Mouse (Mus musculus) ES-Bruce4 (cell line): ENCODE data around the gene Btbd6.

Experiments used
- CTCF ChIP-seq: IDR thresholded peaks from one replicate; pipeline ENCODE4 v1.8.1; 2011; ENCODE audit warnings: low read depth, low read length
- POLR2A ChIP-seq: IDR thresholded peaks from one replicate; pipeline ENCODE4 v1.8.1; 2011; ENCODE audit warnings: low read length; ENCODE audit not compliant: insufficient read depth

DNA sequence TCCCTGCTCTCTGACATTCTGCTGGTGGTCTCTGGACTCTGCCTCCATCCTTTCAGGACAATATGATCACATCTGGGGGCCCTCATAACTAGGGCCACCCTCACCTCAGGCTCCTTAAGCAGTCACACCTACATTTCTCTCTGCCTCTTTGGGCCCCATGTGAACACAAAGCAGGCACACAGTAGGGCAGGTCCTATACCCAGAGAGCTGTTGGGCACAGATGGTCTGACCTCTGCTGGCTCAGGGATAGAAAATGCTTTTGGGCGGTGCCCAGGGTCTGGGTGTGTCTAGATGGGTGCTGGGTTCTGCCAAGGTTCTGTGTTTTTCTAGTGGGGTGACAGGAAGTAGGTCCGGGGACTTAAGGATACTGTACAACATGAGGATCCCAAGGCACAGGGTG, 32.6 kb upstream of the Btbd6 start:
- TF ChIP-seq POLR2A = no peak
- no peak for TF ChIP-seq CTCF
